Mouse (Mus musculus): Measurements from ENCODE around the gene Cadm1.

Cadm1 gene

DNA sequence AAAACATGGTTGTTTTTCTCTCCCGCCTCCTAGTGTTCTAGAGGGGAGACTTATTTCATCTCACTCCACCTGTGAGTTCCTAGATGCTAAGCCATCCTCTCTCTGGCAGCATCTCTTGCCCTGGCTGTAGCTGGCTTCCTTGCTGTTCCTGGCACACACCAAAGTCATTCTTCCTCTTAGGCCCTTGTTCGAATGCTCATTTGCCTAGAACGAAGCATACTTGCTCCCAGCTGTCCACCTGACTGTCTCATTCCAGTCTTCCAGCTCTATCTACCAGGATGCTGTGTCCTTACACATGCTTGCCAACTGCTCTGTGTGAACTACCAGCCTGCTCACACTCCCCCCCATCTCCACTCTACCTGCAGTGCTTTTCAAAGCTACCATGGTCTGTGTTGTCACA, 211.8 kb downstream of the Cadm1 start:
- DNase-seq (ENCODE audit: low read depth): no peak

DNA sequence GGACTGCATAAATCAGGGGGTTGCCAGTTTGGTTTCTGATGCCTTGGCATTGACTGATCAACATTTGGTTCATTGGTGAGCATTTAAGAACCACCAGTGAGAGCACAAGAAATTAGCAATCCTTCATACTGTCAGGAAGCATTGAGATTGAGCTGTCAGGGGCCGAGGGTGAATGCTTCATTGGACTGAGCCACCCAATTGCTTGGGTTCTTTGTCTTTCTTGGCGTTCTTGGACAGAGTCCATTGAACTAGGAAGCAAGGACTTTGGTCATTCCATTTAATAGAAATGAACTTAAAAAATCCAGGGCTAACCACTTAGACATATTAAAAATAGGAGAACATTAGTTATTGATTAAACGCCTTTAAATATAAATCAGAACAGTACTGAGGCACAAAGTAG, 214.9 kb downstream of the Cadm1 start:
- no peak for DNase-seq (ENCODE audit: low read depth)

DNA sequence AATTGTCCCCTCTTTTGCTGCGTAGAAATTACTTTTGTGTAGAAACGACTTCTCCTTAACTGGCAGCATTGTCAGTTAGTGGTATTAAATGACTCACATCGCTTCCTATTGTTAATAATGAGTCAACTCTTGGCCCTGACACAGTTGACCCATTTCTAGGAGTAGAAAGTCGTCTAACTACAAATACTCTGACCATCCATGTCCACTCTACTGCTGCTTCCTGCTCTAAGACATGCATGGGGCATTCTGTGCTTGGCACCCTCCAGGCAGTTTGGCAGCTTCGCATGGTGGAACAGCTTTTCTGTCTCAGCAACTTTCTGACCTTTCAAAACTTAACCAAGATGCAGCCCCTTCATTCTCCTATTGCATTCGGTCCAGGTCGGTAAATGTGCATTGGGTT, 215.7 kb downstream of the Cadm1 start:
- no peak for DNase-seq (ENCODE audit: low read depth)

DNA sequence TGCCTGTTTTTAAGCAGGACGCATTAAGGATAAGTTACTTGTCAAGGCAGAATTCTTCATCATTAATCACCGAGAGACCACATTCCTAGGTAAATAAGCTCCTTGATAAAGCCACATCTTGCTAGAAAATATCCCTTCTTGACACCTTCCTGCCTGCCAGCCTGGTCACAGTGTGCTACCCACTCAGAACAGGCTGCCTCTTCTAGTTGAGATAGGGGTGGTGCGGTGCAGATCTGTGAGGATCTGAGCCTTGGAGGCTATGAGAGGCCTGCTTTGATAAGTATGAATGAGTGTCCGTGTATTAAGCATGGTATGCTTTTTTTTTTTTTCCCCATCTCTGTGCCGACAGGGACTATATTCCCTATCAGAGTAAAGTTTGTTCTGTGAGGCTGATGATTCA, 219.2 kb downstream of the Cadm1 start:
- no peak for DNase-seq (ENCODE audit: low read depth)

DNA sequence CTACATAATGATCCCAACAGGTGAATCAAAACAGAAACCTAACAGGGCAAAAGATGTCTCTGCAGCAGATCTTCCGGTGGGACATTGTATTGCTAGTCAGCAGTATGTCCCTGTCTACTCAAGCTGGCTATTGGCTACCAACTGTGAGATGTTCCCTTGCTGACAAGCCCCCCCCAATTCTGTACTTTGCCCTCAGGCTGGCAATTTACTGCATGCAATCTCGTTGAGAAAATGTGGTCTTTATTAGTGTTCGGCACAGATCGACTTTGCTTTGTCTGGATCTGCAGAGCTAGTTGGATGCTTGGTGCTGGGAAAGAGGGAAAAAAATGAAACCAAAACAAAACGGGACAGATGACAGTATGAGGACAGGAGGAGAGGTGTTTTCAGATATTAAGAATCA, 222.5 kb downstream of the Cadm1 start:
- DNase-seq (ENCODE audit: low read depth): no peak

DNA sequence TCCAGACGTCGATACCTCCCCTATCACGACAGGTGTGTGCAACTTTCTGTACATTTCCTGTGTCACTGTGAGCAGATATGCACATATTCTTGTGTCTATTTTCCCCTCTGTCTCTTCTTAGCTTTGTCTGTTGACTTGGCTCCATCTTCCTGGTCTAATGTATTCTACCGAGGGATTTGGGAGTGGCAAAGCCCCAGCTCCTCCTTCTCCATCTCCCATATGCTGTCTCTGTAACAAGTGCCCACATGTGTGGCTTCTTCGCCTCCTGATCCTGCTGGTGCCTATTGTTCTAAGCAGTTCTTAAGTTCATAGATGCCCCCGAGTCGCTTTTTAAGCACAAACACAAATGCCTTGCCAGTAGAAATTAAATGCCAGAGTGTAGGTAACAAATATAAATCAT, 223.2 kb downstream of the Cadm1 start:
- no peak for DNase-seq (ENCODE audit: low read depth)

DNA sequence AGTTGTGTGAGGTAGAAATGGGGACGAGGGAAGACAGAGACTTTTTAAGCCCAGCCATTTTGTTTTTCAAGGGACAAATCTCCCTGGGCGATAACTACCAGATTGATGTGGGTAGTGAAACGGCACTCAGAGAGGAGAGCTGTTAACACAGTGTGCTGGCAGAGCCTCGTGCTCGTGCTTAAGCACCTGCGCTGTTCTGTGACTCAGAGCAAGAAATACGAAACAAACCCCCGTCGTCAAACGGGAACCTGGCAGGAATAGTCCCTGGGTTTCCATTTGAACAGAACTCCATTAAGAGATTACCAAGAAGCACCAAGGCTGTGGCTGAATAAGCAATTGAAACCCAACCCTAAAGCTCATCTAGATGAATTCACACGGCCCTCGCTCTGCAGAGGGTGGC, 225.1 kb downstream of the Cadm1 start:
- no peak for DNase-seq (ENCODE audit: low read depth)

DNA sequence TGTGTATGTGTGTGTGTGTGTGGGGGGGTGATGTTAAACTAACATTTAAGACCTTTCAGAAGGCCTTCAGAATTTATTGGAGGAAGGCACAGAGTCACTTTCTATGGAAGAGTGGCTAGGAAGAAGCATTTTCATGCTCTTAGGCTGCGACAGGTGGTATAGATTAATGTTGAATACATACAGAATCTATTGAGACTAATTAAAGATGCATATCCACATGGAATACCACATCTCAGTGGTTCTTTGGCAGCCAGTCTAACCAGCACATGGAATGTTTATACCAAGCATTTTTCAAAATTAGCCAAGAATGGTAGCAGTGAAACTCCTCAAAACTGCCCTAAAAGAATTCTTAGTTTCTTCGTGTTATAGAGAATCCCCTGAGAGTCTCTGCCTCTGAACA, 227.8 kb downstream of the Cadm1 start:
- DNase-seq (ENCODE audit: low read depth): no peak

DNA sequence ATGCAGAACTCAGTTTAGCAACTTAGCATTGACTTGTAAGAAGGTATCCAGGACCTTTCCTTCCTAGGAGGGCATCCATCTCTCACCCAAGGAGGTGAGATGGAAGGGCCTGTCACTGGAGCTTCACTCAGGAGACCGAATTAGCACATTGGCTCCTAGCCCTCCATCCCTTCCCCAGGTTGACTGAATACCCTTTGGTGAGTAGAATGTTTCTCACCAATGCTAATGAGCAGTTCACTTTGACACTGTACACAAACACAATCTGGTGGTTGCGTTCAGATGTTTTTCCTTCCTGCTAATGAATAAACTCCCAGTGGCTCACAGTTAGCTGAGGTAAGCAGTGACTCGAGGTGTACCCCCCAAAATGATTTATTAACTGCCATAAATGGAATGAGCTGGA, 228.3 kb downstream of the Cadm1 start:
- no peak for DNase-seq (ENCODE audit: low read depth)

DNA sequence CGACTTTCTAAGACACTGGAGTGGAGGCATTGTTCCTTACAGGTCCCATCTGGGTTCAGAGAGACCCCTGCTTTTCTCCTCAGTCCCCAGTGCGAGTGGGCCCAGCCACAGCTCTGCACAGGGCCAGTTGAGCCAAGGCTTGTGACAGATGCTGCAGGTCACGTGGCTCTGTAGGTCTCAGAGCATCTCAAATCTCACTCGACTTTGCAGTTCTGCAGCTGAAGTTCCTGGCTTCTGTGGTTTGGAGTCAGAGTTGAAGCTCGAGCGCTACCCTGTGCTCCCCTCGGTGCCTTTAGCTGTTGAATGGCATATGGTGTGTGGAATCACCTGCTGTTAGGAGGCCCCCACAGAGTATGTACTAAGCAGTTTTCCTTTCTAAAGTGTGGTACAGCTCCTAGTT, 229.8 kb downstream of the Cadm1 start:
- DNase-seq (ENCODE audit: low read depth): no peak

DNA sequence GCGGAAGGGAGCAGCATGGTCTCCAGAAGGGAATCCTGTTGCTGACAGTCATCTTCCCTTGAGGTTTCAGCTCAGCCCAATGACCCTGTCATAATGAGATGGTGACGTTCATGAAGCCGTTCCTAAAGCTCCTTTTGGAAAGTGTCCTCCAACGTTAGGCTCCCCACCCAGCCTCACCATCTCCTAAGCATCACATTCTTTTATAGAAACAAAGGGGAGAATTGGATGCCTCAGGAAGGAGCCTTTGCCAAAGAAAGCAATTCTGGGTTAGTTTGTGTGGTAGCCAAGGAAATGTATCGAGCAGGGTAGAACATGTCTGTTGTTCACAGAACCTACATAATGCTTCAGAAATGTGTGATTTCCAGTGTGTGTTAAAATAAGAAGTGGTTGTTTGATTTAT, 231.6 kb downstream of the Cadm1 start:
- DNase-seq (ENCODE audit: low read depth): no peak

DNA sequence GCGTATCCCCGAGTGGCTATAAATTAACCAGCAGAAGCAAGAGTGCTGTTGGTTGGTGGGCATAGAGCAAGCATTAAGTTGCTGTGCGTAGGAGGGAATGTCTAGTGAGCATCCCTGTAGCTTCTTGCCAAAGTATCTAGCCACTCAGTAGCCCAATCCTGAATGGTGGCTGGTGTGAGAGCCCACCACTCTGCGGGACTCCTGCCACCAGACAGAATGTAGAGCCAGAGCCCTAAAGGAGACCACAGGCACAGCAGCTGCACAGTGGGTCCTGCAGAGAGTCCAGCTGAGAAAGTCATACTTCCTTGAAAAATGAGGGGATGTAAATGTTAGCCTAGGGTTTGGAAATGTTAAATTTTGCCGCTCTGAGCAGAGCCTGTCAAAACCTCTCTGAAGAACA, 232.9 kb downstream of the Cadm1 start:
- DNase-seq (ENCODE audit: low read depth): no peak

DNA sequence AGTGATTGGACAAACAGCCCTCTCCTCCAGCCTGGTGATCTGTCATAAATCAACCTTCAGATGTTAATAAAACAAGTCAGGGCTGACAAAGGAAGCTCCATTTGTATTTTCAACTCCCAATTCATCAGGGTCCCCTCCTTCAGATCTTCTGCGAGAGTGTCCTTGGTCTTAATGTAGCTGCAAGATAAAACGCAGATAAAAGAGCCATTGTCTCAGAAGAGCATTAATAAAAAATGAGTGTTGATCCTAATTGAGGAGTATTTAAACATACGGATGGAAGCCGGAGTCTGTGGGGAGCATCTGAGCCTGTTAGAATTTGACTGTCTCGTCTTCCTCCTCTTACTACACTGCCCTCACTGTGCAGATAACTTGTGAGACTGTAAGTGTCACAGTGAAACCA, 234.9 kb downstream of the Cadm1 start:
- no peak for DNase-seq (ENCODE audit: low read depth)

DNA sequence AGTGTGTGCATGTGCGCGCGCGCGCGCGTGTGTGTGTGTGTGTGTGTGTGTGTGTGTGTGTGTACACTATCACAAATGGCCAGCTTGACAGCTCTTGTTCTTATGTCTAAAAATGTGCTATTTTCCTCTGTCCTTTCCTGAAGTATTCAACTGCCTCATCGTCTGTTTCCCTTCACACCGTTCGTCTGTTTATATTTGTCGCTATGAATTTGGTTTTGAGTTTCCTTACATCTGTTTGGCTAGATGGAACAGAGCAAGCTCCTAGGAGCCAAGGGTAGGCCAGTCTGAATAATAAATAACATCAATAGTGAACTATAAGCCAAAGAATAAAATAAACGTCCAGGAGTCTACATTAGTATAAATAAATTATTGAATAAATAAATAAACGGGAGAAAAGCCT, 235.3 kb downstream of the Cadm1 start:
- no peak for DNase-seq (ENCODE audit: low read depth)

DNA sequence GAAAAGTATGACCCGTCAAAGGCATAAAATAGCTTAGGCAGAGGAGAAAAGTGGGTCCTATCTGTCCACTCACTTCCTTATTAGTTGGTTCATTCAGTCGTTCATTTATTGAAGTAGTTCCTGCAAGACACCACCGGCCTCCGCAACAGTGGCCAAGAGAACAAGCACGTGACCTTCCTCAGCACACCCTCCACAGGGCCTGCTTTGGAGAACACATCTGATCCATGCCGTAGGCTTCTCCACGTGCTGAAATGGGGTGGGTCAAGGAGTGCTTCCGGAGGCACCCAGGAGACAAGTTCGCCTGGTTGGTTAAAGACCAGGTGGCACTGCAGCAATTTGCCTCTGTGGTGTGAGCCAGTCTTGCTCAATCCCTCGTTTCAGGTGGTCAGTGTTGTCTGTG, 236.4 kb downstream of the Cadm1 start:
- no peak for DNase-seq (ENCODE audit: low read depth)

DNA sequence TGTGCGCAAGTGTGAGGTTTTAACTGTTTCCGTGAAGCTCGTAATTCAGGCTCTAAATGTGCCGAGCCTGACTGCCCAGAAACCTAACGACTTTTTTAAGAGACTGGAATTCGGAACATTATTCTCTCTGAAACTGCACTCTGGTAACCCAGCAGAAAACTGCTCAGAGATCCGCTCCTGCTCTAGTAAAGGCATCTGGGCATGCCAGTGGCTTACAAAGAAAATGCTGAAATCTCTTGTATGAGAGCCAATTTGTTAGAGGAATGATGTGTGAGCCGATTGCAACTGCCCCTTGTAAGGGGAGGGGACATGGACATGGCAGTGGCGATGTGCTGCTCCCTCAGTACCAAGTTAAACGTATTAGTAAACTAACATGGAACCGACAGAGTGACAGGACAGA, 240.9 kb downstream of the Cadm1 start:
- no peak for DNase-seq (ENCODE audit: low read depth)

DNA sequence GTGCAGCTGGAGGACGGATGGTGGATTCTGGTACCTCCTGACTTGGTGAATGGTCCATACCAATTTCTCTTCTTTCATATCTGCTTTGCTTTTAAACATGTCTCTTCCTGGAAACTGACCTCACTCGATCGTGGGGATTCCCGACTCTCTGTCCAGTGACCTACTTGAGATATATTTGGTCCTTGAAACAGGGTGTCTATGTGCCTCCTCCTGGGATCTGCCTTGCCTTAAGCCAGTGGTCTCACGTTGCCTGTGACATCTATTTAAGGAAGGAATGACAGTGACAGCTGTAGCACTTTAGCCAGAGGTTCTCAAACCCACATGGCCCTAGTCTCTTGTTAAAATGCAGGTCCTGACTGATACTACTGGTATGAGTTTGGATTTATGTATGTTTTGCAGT, 242.0 kb downstream of the Cadm1 start:
- DNase-seq (ENCODE audit: low read depth): no peak

DNA sequence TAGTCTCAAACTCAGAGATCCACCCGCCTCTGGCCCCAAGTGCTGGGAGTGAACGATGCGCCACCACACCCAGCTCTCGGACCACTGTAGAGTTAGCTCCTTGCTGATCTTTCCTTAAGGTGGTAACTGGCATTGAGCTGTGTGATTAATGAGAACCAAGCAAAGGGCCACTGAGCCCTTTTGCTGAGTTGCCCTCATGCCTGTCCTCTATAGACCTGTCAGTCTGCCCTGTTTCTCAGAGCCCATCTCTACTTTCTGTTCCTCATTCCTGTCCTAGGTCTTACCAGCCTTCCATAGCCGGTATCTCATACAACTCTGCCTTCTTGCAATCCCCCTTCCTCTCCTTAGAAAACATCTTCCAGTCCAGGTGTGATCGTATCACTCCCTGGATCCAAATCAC, 242.8 kb downstream of the Cadm1 start:
- no peak for DNase-seq (ENCODE audit: low read depth)

DNA sequence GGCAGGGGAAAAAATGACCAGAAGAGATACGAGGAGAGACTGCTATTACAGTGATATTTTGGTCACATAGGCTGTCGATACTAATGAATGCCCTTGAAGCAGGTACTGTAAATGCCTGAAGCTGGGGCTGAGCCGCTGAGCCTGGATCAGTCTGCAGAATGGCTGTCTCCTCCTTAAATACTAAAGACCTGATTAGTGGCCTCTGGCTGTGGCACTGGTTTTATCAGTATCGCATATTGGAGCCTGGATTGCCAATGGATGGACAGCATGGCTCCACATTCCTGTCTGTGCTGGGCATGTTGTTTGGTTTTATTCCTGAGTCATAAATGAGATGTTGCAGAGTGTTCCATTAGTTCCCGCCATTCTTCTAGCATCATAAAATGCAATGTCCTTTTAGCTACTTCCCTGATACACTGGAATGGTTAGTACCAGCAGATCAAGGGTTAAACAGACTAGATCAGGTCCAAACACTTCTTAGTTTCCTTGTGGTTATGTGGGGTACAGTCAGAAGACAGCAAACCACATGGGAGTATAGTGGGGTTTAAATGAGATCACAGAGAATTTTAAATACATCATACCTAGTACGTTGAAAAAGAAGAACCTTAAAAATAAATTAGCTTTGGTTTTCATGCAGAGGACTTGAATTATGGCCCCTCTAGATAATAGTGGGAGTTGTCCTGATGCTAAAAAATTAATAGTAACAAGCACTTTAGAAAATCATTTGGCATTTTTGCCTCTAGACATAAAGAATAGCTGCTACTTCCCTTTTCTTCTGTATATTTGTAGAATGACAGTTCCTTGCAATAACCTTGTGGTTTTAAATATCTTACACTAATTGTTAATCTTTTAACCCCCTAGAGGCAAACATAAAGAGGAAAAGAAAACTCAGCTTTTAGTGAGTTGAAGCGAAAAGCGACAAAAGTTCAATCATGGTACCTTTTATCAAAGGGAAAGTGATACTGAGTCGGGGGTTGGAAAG, 247.3 kb downstream of the Cadm1 start:
- no peak for DNase-seq (ENCODE audit: low read depth)

DNA sequence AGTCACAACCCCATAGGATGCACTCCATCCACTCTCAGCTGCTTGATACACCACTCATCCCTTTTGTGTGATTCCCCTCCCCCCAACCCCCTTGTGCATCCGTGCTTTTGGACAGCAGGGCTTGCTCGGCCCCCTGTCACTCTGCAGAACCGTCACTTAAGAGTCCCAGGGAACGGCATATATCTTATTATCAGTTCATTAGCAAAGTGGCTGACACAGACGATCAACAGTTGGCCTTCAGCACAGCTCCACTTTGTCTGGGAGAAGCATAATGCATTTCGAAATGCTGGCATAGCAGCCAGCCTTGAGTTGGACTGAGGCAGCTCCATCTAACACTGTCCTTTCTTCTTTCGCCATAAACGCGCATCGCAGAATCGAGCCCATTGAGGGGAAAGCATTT, 248.5 kb downstream of the Cadm1 start:
- DNase-seq (ENCODE audit: low read depth): no peak

DNA sequence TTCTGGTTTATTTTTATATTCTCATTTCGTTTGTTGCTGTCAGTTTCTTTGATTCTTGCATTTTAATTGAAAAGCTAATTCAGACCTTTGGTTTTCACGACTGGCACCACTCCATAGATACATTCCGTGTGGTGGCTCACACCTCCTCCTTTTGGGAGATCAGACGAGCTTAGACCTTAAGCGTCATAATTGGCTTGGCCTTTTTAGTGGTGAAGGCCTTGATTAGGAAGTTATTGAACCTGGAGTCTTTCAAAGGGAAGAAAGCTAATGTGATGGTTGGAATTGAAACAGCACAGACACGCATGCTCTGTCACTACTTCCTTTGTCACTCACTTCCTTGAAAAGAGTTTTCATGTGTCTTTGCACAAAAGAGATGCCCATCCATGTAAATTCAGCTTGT, 249.3 kb downstream of the Cadm1 start:
- no peak for DNase-seq (ENCODE audit: low read depth)

DNA sequence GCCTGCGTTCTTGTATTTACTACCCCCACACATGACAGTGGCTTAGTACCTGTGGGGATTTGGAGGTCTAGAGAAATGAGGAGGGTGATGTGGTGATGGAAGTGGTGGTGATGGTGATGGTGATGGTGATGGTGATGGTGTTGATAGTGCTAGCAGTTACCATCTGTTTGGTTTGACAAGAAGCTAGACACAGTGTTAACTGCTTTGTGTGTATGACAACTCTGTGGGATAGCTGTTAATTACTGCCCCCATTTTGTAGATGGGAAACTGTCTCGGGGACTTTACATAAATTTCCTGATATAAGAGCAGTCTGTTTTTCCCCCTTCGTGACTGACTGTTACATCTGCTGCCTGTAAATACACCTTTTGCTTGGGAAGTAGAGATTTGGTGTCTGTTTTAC, 256.7 kb downstream of the Cadm1 start:
- no peak for DNase-seq (ENCODE audit: low read depth)

DNA sequence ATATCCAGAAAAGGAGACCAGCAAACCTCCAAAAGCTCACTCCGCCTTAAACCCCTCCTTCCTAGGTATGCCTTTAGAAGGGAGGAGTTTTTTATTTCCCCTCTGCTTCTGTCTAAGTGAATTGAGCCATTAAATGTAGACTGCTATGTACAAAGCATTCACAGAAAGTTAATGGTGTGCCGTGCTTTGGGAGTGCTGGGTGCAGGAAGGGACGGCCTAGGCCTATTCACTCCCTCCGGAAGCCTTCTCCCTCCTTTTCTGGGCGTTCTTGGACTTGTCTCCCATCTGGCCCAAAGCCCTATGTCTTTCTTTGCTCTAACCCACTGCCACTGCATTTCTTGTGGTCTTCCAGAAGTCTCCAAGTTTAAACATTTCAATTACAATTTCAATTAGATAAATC, 268.5 kb downstream of the Cadm1 start:
- no peak for DNase-seq (ENCODE audit: low read depth)

DNA sequence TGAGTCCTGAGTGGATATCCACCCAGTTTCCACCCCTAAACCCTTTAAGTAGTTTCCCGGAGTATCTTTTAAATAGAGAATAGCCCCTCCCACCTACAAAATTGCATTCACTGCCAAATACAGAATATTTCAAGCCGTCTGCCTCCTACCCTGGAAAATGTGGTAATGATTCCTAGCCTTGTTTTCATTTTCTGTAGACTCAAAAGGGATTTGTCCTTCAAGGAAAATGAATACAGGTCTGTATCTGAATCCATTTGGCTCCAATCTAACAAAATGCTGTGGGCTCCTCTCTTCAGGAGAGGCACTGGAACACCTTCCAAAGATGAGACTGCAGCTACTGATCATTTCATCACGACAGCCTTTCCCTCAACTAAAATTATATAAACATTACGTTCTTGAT, 271.3 kb downstream of the Cadm1 start:
- DNase-seq (ENCODE audit: low read depth): no peak

All from naive thymus-derived CD4-positive, alpha-beta T cell, adult 2 months (primary cell).